Mouse (Mus musculus): ENCODE data around the gene Tmem210. TPM values are rescaled to one million over a fixed set of nuclear protein-coding genes. Genes with fewer than 3 reads are reported as not detected.

Gene Tmem210
- polyA plus RNA-seq, 1 experiment from 2014 or later: not detected

DNA sequence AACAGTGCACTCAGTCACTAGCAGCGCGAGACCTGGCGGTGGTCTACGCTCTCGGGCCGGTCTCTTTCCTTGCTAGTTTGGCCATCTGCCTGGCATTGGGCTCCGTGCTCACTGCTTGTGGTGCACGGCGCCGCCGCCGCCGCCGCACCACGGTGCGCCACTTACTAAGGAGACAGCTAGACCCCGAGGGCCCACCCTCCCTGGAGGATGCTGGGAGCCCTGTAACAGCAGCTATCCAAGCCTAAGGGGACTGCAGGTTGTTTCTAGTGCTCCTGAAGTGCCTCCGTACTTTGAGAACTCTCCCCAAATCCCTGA is 2.8 kb downstream of the Tmem210 start:
- H3K4me1 ChIP-seq: peaks cover 33% of the 10 kb centered on the region
- peak overlapping the region; percentile 25; the same call in 1 of the 2 replicates for H3K4me3 ChIP-seq
- no peak for DNase-seq (ENCODE audit: extremely low spot score, low spot score)

DNA sequence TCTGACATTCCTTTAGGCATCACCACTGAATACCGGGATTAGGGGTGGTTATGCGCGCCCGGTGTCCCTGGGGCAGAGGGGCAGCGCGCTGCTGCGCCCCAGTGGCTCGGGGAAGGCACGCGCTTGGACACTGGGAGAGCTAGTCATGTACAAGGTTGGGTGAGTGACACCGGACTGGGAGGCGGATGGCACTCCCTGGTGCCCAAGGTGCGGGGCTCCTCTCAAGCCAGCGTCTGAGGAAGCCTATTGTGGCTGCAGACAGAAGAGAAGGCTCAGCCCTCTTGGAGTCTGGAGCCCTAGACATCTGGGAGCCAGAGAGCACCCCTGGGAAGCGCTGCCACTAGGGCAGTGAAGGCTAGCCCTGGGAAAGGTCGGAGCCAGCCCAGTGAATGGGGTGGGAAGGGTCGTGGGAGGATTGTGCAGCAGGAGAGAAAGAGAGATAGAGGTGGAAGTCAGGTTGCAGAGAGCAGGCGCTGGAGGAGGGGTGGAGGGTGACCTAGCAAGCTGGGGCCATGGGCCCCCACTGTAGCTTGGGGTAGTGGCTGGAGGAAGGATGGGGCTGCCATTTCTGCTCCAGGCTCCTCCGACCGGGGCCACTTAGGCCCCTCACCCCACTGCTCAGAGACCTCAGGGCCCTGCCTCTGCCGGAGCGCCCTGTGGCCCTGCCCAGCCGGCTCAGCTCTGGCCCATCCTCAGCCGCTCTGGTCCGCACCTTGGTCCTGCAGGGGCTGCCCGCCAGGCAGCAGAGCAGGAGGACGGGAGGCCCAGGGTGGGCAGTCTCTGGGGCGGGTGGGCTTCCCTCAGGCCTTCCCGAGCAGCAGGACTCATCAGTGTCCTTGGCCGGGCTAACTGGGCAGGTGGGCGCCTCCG is 3.5 kb downstream of the Tmem210 start:
- no peak for DNase-seq (ENCODE audit: extremely low spot score, low spot score)
- Histone ChIP-seq H3K4me3 (peak overlapping the region; percentile 42), H3K9me3 (no peaks in the 10 kb centered on the region), H3K27me3 (ENCODE audit: poor library complexity, severe bottlenecking) (peaks cover 96% of the 10 kb centered on the region), H3K36me3 (replicated peaks) (peaks cover 1% of the 10 kb centered on the region), H3K4me1 (peaks cover 33% of the 10 kb centered on the region), H3K27ac (no peak overlapping the region)
- WGBS: 5% methylated on average over 32 of the region's 32 CpGs

More for the DNA sequence above, 2.8 kb downstream of the Tmem210 start:
- no peak overlapping the region for H3K27ac ChIP-seq
- H3K9me3 ChIP-seq: no peaks in the 10 kb centered on the region
- H3K36me3 ChIP-seq (replicated peaks): peaks cover 8% of the 10 kb centered on the region
- H3K27me3 ChIP-seq (ENCODE audit: poor library complexity, severe bottlenecking): peaks cover 91% of the 10 kb centered on the region
- under 1% methylated on average over 18 of the region's 18 CpGs for WGBS

DNA sequence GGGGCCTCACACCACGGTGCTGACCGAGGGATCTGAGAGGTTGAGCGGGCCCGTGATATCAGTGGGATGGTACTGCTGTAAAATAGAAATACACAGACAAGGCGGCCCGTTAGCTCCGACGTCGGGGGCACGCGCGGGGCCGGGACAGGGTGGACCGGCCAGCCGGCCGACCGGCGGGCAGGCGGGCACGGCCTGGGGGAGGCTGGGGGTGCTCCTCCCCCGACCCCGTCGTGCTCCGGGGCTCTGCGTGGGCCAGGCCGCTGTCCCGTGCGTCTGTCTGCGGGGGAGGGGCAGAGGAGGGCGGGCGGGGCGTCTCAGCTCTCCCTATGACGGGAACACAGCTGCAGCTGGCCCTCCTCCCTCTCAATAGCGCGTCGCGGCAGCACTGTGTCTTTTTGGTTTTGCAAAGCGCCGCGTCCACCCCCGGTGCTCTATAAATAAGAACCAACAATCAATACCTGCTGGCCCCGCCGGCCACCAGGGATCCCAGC is 4.2 kb downstream of the Tmem210 start:
- WGBS: 5% methylated on average over 43 of the region's 43 CpGs
- H3K9me3 ChIP-seq: no peaks in the 10 kb centered on the region
- DNase-seq (ENCODE audit: extremely low spot score, low spot score): no peak
- peak overlapping the region; percentile 42 for H3K4me3 ChIP-seq
- H3K27ac ChIP-seq: no peak overlapping the region
- H3K4me1 ChIP-seq: peaks cover 33% of the 10 kb centered on the region
- peaks cover 96% of the 10 kb centered on the region for H3K27me3 ChIP-seq (ENCODE audit: poor library complexity, severe bottlenecking)
- no peaks in the 10 kb centered on the region for H3K36me3 ChIP-seq (replicated peaks)

DNA sequence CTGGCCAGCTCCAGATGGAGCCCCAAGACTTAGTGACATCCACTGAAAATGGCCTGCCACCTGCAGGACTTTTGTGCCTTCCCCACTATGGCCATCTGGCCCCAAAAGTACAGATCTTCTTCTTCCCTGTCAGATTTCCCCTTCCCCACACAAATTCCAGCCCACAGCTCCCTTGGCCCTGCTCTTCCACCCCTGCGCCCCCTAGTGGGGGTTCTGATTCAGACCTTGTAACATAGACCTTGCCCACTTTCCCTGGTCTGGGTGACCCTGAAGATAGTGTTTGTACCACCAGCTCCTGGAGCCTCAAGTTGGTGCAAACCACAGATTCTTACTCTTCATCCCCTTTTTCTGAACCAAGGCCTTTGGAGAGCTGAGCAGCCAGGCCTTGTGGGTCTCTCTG is 4.9 kb downstream of the Tmem210 start:
- DNase-seq (ENCODE audit: extremely low spot score, low spot score): peak; percentile 82
- H3K4me1 ChIP-seq: peaks cover 33% of the 10 kb centered on the region
- peak overlapping the region; percentile 42; the same call in 1 of the 2 replicates for H3K4me3 ChIP-seq
- H3K36me3 ChIP-seq (replicated peaks): no peaks in the 10 kb centered on the region
- H3K9me3 ChIP-seq: no peaks in the 10 kb centered on the region
- no peak overlapping the region for H3K27ac ChIP-seq
- H3K27me3 ChIP-seq (ENCODE audit: poor library complexity, severe bottlenecking): peaks cover 96% of the 10 kb centered on the region
- WGBS: 0% methylated on average over 1 of the region's 1 CpGs

DNA sequence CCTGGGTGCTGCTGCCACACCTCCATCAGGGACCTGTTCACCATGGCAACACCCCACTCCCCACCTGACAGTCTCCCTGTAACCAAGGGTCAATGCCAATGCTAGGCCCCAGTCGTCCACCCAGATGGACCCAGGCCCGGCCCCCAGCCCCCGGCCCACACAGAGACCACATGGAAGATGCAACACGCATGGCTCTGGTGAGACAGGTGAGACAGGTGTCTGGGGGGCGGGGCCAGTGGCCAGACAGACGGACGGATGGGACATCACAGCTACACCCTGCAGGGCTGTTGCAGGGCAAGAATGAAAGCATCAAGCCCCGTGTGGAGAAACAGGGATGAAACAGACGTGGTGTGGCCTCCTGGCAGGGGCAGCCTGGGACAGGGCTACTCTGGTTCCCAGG is 5.8 kb downstream of the Tmem210 start:
- H3K4me3 ChIP-seq: no peak overlapping the region
- peaks cover 90% of the 10 kb centered on the region for H3K27me3 ChIP-seq (ENCODE audit: poor library complexity, severe bottlenecking)
- 78% methylated on average over 9 of the region's 9 CpGs for WGBS

DNA sequence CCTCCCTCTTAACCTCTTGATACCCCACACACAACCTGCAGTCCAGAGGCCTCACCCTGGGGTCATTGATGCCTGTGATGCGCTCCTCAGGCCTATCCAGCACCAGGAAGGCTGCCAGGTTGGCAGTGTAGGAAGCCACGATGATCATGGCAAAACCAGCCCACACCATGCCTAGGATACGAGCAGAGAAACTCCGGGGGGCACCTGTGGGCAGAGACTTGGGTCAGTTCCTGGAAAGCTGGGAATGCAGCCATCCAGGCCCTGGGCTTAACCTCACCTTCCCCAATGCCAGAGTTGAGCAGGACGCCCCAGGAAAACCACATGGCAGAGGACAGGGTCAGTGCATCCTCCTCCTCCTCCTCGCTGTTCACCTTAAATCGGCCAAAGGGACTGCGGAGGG is 9.1 kb downstream of the Tmem210 start:
- no peaks in the 10 kb centered on the region for H3K36me3 ChIP-seq (replicated peaks)
- peaks cover 8% of the 10 kb centered on the region for H3K4me1 ChIP-seq
- H3K4me3 ChIP-seq: no peak overlapping the region
- H3K27me3 ChIP-seq (ENCODE audit: poor library complexity, severe bottlenecking): peaks cover 56% of the 10 kb centered on the region
- no peak for DNase-seq (ENCODE audit: extremely low spot score, low spot score)
- H3K27ac ChIP-seq: no peak overlapping the region
- H3K9me3 ChIP-seq: no peaks in the 10 kb centered on the region
- 80% methylated on average over 8 of the region's 8 CpGs for WGBS

More for the DNA sequence above, 5.8 kb downstream of the Tmem210 start:
- H3K4me1 ChIP-seq: peaks cover 33% of the 10 kb centered on the region
- no peak overlapping the region for H3K27ac ChIP-seq
- no peak for DNase-seq (ENCODE audit: extremely low spot score, low spot score)
- no peaks in the 10 kb centered on the region for H3K36me3 ChIP-seq (replicated peaks)
- no peaks in the 10 kb centered on the region for H3K9me3 ChIP-seq

DNA sequence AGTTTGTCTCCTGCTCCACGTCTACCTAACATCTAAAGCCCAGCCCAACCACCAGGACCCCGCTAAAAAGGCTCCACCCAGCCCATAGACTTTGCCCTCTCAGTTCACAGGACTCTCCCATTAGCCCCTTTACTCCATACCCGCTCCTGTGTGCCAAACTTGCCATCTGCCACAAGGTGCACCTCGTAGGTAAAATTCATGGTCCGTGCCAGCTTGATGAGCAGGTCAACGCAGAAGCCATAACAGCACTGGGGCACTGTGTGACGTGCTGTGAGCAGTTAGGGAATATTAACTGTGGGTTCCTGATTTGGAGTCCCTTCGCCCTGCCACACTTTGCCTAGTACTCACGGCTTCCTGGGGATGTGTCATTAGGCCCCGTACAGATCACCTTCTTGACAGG is 10.1 kb downstream of the Tmem210 start:
- WGBS: 83% methylated on average over 10 of the region's 10 CpGs
- peaks cover 52% of the 10 kb centered on the region for H3K27me3 ChIP-seq (ENCODE audit: poor library complexity, severe bottlenecking)
- DNase-seq (ENCODE audit: extremely low spot score, low spot score): no peak

DNA sequence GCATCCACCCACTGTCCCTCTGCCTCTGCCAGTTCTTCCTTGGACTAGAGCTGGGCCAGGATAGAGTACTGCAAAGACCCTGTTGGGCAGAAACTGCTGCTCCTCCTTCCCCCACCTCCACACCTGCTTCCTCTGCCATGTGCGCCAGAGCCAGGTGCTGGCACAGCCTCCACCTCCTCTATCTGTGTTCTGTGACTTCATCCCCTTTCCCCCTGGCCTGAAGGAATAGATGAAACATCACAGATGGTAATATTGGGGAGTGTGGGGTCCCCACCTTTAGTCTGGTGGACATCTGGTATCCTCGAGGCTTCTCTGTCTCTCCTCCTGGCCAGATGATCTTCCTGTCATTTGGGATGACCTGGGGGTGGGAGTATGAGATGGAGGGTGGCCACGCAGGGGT is 15.5 kb downstream of the Tmem210 start:
- Histone ChIP-seq H3K4me1 (peaks cover 17% of the 10 kb centered on the region), H3K27me3 (ENCODE audit: poor library complexity, severe bottlenecking) (peaks cover 57% of the 10 kb centered on the region), H3K27ac (no peak overlapping the region), H3K36me3 (replicated peaks) (no peaks in the 10 kb centered on the region), H3K9me3 (no peaks in the 10 kb centered on the region), H3K4me3 (no peak overlapping the region)
- 61% methylated on average over 3 of the region's 3 CpGs for WGBS
- no peak for DNase-seq (ENCODE audit: extremely low spot score, low spot score)

More for the DNA sequence above, 10.1 kb downstream of the Tmem210 start:
- Histone ChIP-seq H3K4me1 (no peaks in the 10 kb centered on the region), H3K27ac (no peak overlapping the region), H3K36me3 (replicated peaks) (no peaks in the 10 kb centered on the region), H3K4me3 (no peak overlapping the region), H3K9me3 (no peaks in the 10 kb centered on the region)

DNA sequence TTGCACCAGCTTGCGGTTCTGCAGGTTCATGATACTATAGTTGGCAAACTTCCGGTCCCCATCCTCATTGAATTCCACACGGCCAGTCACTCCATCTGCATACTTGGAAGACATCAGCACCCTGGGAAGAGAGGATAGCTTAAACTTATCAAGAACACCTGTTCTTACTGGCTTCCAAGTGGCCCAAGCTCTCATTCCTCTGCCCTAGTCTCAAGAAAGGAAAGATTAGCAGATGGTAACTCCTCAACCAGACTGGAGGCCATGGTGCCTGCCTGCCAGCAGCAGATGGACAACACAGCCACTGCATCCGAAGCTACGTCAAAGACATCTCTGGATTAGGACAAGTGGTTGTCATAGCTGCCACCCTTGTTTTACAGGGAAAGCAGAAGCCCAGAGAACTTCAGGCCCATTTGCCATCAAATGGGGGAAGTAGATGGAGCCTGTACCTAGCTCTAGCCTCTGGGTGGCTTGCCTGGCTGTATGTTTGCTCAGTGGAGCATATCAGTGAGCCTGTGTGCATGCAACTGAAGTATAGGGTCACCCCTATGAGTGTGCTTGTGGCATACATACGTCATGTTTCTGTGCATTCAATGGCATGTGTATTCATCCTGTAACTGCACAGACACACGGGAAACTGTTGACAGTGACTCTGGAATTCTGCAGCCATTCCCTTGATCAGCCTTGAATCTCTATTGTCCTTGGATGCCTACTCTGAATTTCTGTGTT is 16.1 kb downstream of the Tmem210 start:
- H3K27ac ChIP-seq: no peak overlapping the region
- peaks cover 63% of the 10 kb centered on the region for H3K27me3 ChIP-seq (ENCODE audit: poor library complexity, severe bottlenecking)
- H3K4me3 ChIP-seq: peak overlapping the region; percentile 54; the same call in 1 of the 2 replicates
- H3K4me1 ChIP-seq: peaks cover 17% of the 10 kb centered on the region
- DNase-seq (ENCODE audit: extremely low spot score, low spot score): no peak
- WGBS: 80% methylated on average over 7 of the region's 7 CpGs
- H3K36me3 ChIP-seq (replicated peaks): no peaks in the 10 kb centered on the region
- no peaks in the 10 kb centered on the region for H3K9me3 ChIP-seq

DNA sequence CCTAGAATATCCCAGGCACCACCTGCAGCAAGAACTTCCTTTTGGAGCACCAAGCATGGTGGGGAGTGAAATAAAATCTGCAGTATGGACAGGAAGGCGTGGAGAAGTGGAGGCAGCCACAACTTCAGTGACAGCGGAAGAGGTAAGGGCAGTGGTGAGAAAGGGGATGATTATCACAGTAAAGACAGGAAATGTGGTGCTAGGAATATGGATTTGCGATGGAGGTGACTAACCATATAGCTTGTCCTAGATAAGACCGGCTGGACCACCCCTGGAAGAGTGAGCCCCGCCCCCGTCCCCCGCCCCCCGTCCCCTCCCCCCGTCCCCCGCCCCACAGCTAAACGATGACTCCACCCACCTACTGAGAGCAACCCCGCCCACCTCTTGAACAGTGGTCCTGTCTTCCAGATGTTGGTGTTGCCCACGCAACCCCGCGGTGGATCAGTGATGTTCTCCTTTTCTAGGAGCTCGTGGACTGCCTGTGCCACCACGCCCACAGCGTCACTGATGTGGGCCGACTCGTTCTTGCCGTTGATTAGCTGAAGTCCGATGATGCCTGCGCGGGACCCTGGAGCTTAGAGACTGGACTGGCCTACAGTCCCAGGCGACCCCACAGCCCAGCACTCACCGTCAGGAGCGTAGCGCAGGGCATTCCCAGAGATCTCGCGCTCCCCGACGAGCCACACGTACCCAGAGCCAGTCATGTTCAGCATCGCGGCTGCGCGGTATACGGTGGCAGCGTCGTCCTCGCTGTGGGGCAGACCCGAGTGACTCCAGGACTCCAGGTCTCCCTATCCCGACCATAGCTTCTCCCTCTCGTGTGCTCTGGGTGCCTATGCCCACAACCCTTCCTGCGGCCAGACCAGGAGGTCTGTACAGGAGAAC is 17.0 kb downstream of the Tmem210 start:
- Histone ChIP-seq H3K4me1 (peaks cover 17% of the 10 kb centered on the region), H3K4me3 (peak overlapping the region; percentile 54), H3K36me3 (replicated peaks) (no peaks in the 10 kb centered on the region), H3K27me3 (ENCODE audit: poor library complexity, severe bottlenecking) (peaks cover 71% of the 10 kb centered on the region), H3K27ac (peak overlapping the region; percentile 72; the same call in 1 of the 2 replicates), H3K9me3 (no peaks in the 10 kb centered on the region)
- 2% methylated on average over 43 of the region's 45 CpGs for WGBS
- peak; percentile 71 for DNase-seq (ENCODE audit: extremely low spot score, low spot score)

DNA sequence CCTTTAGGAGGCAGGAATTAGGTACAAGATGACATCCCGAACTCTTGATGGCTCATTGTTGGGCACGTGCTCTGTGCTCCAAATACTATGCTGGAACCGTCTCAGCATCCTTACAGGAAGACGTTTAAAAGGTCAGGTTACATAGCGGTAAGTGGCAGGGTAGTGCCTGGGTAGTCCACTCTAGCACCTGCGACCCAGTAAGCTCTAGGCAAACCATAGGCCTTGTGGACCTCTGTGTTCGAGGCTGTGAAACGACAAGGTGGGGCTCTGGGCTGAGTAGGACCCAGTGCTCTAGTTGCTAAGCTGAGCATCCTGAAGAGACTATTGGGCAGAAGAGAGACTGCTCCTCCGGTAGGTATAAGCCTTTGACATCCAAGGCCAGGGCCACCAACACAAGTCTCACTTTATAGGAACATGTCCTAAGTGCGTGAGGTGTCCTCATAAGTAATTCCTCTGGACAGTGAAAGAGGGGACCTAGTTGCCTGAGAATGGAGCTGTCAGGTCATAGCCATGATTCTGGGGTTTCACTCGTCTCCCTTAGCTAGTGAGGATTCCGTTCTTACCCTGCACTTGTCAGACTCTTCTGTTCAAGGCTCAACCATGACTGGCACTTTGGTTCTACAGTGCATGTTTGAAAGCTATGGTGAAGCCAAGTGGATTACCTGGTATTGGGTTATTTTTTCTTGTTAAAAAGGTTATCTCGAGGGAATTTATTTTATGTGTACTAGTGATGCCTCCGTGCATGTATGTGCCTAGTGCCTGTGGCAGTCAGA is 17.8 kb downstream of the Tmem210 start:
- peaks cover 17% of the 10 kb centered on the region for H3K4me1 ChIP-seq
- H3K36me3 ChIP-seq (replicated peaks): no peaks in the 10 kb centered on the region
- H3K4me3 ChIP-seq: peak overlapping the region; percentile 54
- H3K27ac ChIP-seq: peak overlapping the region; percentile 72; the same call in 1 of the 2 replicates
- no peaks in the 10 kb centered on the region for H3K9me3 ChIP-seq
- WGBS: 50% methylated on average over 14 of the region's 14 CpGs
- DNase-seq (ENCODE audit: extremely low spot score, low spot score): no peak
- H3K27me3 ChIP-seq (ENCODE audit: poor library complexity, severe bottlenecking): peaks cover 80% of the 10 kb centered on the region

DNA sequence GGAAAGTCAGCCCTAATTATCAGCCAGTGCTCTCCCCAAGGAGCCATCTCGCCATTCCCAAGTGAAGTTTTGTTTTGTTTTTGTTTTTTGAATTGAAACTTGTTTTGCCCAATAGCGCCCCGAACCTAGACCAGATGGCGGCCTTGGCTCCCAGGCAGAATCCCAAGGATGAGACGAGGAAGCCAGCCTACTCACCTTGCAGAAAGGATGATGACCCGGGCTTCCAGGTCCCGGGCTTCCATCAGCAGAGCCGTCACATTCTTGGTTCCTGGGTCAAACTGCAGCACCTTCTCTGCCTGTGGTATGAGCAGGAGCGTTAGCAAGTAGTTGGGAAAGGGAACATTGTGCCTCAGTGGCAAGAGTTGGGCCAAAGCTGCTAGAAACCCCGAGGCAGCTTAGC is 22.2 kb downstream of the Tmem210 start:
- no peak overlapping the region for H3K27ac ChIP-seq
- H3K27me3 ChIP-seq (ENCODE audit: poor library complexity, severe bottlenecking): peaks cover 100% of the 10 kb centered on the region
- WGBS: 58% methylated on average over 10 of the region's 10 CpGs

More for the DNA sequence above, 22.2 kb downstream of the Tmem210 start:
- H3K4me1 ChIP-seq: peaks cover 15% of the 10 kb centered on the region
- no peak for DNase-seq (ENCODE audit: extremely low spot score, low spot score)
- H3K36me3 ChIP-seq (replicated peaks): no peaks in the 10 kb centered on the region
- no peaks in the 10 kb centered on the region for H3K9me3 ChIP-seq
- no peak overlapping the region for H3K4me3 ChIP-seq
